Mouse (Mus musculus): Measurements from ENCODE around the gene Pgghg. TPM values are rescaled to one million over a fixed set of nuclear protein-coding genes. Genes with fewer than 3 reads are reported as not detected.

The Pgghg gene
- total and polyA plus RNA-seq, 3 experiments: 3.1 to 3.3 (median 3.2) TPM

Other genes with a start within 250 kb of the Pgghg start
Only the 20 nearest of the 27 such genes appear.
- 0.29 and 0.34 TPM in 2 replicates for gene Zfp941, start 119.2 kb upstream of the Pgghg start, total RNA-seq (2012; rRNA removed)
- not detected in 2 replicates for gene Zfp941, start 119.2 kb upstream of the Pgghg start, total RNA-seq (2014; rRNA removed)
- not detected in 2 replicates for gene Zfp941, start 119.2 kb upstream of the Pgghg start, polyA plus RNA-seq (2012; ENCODE audit: insufficient read length, low read depth)
- gene Urah, start 106.4 kb upstream of the Pgghg start, total RNA-seq (2012; rRNA removed): not detected in 2 replicates
- not detected in 2 replicates for gene Urah, start 106.4 kb upstream of the Pgghg start, total RNA-seq (2014; rRNA removed)
- gene Urah, start 106.4 kb upstream of the Pgghg start, polyA plus RNA-seq (2012; ENCODE audit: insufficient read length, low read depth): not detected in 2 replicates
- gene Scgb1c1, start 95.8 kb upstream of the Pgghg start, total RNA-seq (2012; rRNA removed): not detected in 2 replicates
- not detected in 2 replicates for gene Scgb1c1, start 95.8 kb upstream of the Pgghg start, total RNA-seq (2014; rRNA removed)
- not detected in 2 replicates for gene Scgb1c1, start 95.8 kb upstream of the Pgghg start, polyA plus RNA-seq (2012; ENCODE audit: insufficient read length, low read depth)
- gene Odf3, start 93.6 kb upstream of the Pgghg start, total RNA-seq (2012; rRNA removed): not detected in 2 replicates
- gene Odf3, start 93.6 kb upstream of the Pgghg start, total RNA-seq (2014; rRNA removed): not detected in 2 replicates
- not detected in 2 replicates for gene Odf3, start 93.6 kb upstream of the Pgghg start, polyA plus RNA-seq (2012; ENCODE audit: insufficient read length, low read depth)
- not detected in 2 replicates for gene Gm45785, start 85.1 kb upstream of the Pgghg start, total RNA-seq (2012; rRNA removed)
- not detected in 2 replicates for gene Gm45785, start 85.1 kb upstream of the Pgghg start, total RNA-seq (2014; rRNA removed)
- not detected in 2 replicates for gene Gm45785, start 85.1 kb upstream of the Pgghg start, polyA plus RNA-seq (2012; ENCODE audit: insufficient read length, low read depth)
- gene Ric8a, start 84.4 kb upstream of the Pgghg start, total RNA-seq (2012; rRNA removed): 66.5 and 80.9 TPM in 2 replicates
- 53.2 and 54.2 TPM in 2 replicates for gene Ric8a, start 84.4 kb upstream of the Pgghg start, total RNA-seq (2014; rRNA removed)
- gene Ric8a, start 84.4 kb upstream of the Pgghg start, polyA plus RNA-seq (2012; ENCODE audit: insufficient read length, low read depth): 56.4 and 61.9 TPM in 2 replicates
- 13.8 and 16.7 TPM in 2 replicates for gene Bet1l, start 83.8 kb upstream of the Pgghg start, total RNA-seq (2012; rRNA removed)
- gene Bet1l, start 83.8 kb upstream of the Pgghg start, total RNA-seq (2014; rRNA removed): 11.6 and 13.1 TPM in 2 replicates
- 24.3 and 25.1 TPM in 2 replicates for gene Bet1l, start 83.8 kb upstream of the Pgghg start, polyA plus RNA-seq (2012; ENCODE audit: insufficient read length, low read depth)
- gene Psmd13, start 59.4 kb upstream of the Pgghg start, total RNA-seq (2012; rRNA removed): 165 and 189 TPM in 2 replicates
- 166 and 168 TPM in 2 replicates for gene Psmd13, start 59.4 kb upstream of the Pgghg start, total RNA-seq (2014; rRNA removed)
- 185 and 245 TPM in 2 replicates for gene Psmd13, start 59.4 kb upstream of the Pgghg start, polyA plus RNA-seq (2012; ENCODE audit: insufficient read length, low read depth)
- 17.8 and 23.7 TPM in 2 replicates for gene Sirt3, start 59.1 kb upstream of the Pgghg start, total RNA-seq (2012; rRNA removed)
- gene Sirt3, start 59.1 kb upstream of the Pgghg start, total RNA-seq (2014; rRNA removed): 14.9 and 16.6 TPM in 2 replicates
- 10.3 and 12.6 TPM in 2 replicates for gene Sirt3, start 59.1 kb upstream of the Pgghg start, polyA plus RNA-seq (2012; ENCODE audit: insufficient read length, low read depth)
- not detected in 2 replicates for gene Cox8b, start 40.9 kb upstream of the Pgghg start, total RNA-seq (2012; rRNA removed)
- gene Cox8b, start 40.9 kb upstream of the Pgghg start, total RNA-seq (2014; rRNA removed): not detected in 2 replicates
- gene Cox8b, start 40.9 kb upstream of the Pgghg start, polyA plus RNA-seq (2012; ENCODE audit: insufficient read length, low read depth): not detected in 2 replicates
- 0.08 and 0.21 TPM in 2 replicates for gene Nlrp6, start 20.5 kb upstream of the Pgghg start, total RNA-seq (2012; rRNA removed)
- not detected in 2 replicates for gene Nlrp6, start 20.5 kb upstream of the Pgghg start, total RNA-seq (2014; rRNA removed)
- gene Nlrp6, start 20.5 kb upstream of the Pgghg start, polyA plus RNA-seq (2012; ENCODE audit: insufficient read length, low read depth): 0.14 and 0.15 TPM in 2 replicates
- 0.68 and 0.76 TPM in 2 replicates for gene Ifitm5, start 8.9 kb downstream of the Pgghg start, total RNA-seq (2012; rRNA removed)
- gene Ifitm5, start 8.9 kb downstream of the Pgghg start, total RNA-seq (2014; rRNA removed): not detected in 2 replicates
- gene Ifitm5, start 8.9 kb downstream of the Pgghg start, polyA plus RNA-seq (2012; ENCODE audit: insufficient read length, low read depth): 0.55 and 0.71 TPM in 2 replicates
- gene Gm45717, start 14.5 kb downstream of the Pgghg start, total RNA-seq (2012; rRNA removed): not detected in 2 replicates
- not detected in 2 replicates for gene Gm45717, start 14.5 kb downstream of the Pgghg start, total RNA-seq (2014; rRNA removed)
- gene Gm45717, start 14.5 kb downstream of the Pgghg start, polyA plus RNA-seq (2012; ENCODE audit: insufficient read length, low read depth): not detected in 2 replicates
- 128 and 136 TPM in 2 replicates for gene Ifitm2, start 14.6 kb downstream of the Pgghg start, total RNA-seq (2012; rRNA removed)
- gene Ifitm2, start 14.6 kb downstream of the Pgghg start, total RNA-seq (2014; rRNA removed): 314 and 381 TPM in 2 replicates
- 159 and 213 TPM in 2 replicates for gene Ifitm2, start 14.6 kb downstream of the Pgghg start, polyA plus RNA-seq (2012; ENCODE audit: insufficient read length, low read depth)
- gene Ifitm1, start 25.8 kb downstream of the Pgghg start, total RNA-seq (2012; rRNA removed): 55.5 and 62.0 TPM in 2 replicates
- gene Ifitm1, start 25.8 kb downstream of the Pgghg start, total RNA-seq (2014; rRNA removed): 32.9 and 33.6 TPM in 2 replicates
- 10.9 and 14.8 TPM in 2 replicates for gene Ifitm1, start 25.8 kb downstream of the Pgghg start, polyA plus RNA-seq (2012; ENCODE audit: insufficient read length, low read depth)
- gene Ifitm3, start 69.4 kb downstream of the Pgghg start, total RNA-seq (2012; rRNA removed): 0.25 TPM in 1 of 2 replicates, not detected in the other
- not detected in 2 replicates for gene Ifitm3, start 69.4 kb downstream of the Pgghg start, total RNA-seq (2014; rRNA removed)
- gene Ifitm3, start 69.4 kb downstream of the Pgghg start, polyA plus RNA-seq (2012; ENCODE audit: insufficient read length, low read depth): not detected in 2 replicates
- not detected in 2 replicates for gene Ifitm6, start 76.5 kb downstream of the Pgghg start, total RNA-seq (2012; rRNA removed)
- gene Ifitm6, start 76.5 kb downstream of the Pgghg start, total RNA-seq (2014; rRNA removed): not detected in 2 replicates
- not detected in 2 replicates for gene Ifitm6, start 76.5 kb downstream of the Pgghg start, polyA plus RNA-seq (2012; ENCODE audit: insufficient read length, low read depth)
- gene Gm17387, start 87.7 kb downstream of the Pgghg start, total RNA-seq (2012; rRNA removed): not detected in 2 replicates
- gene Gm17387, start 87.7 kb downstream of the Pgghg start, total RNA-seq (2014; rRNA removed): not detected in 2 replicates
- gene Gm17387, start 87.7 kb downstream of the Pgghg start, polyA plus RNA-seq (2012; ENCODE audit: insufficient read length, low read depth): not detected in 2 replicates
- gene B4galnt4, start 119.7 kb downstream of the Pgghg start, total RNA-seq (2012; rRNA removed): 11.2 and 13.1 TPM in 2 replicates
- gene B4galnt4, start 119.7 kb downstream of the Pgghg start, total RNA-seq (2014; rRNA removed): 0.70 and 0.91 TPM in 2 replicates
- 2.9 TPM in 2 replicates for gene B4galnt4, start 119.7 kb downstream of the Pgghg start, polyA plus RNA-seq (2012; ENCODE audit: insufficient read length, low read depth)
- 52.8 and 63.1 TPM in 2 replicates for gene Pkp3, start 136.8 kb downstream of the Pgghg start, total RNA-seq (2012; rRNA removed)
- gene Pkp3, start 136.8 kb downstream of the Pgghg start, total RNA-seq (2014; rRNA removed): 23.9 and 25.3 TPM in 2 replicates
- 37.8 and 38.0 TPM in 2 replicates for gene Pkp3, start 136.8 kb downstream of the Pgghg start, polyA plus RNA-seq (2012; ENCODE audit: insufficient read length, low read depth)